Mouse (Mus musculus) thymus, postnatal 10 days (tissue): ENCODE data around the gene Celf2.

Experiments used
- DNase-seq, 2 experiments: peaks; one replicate each; pipeline ENCODE4 v3.0.0; 2021; ENCODE audit warnings: low spot score in 2 of 2

The Celf2 gene

GRCm38 (mm10) chr2:6689689-6690088 lies 819.7 kb downstream of the Celf2 start:
- DNase-seq: no peak

DNA sequence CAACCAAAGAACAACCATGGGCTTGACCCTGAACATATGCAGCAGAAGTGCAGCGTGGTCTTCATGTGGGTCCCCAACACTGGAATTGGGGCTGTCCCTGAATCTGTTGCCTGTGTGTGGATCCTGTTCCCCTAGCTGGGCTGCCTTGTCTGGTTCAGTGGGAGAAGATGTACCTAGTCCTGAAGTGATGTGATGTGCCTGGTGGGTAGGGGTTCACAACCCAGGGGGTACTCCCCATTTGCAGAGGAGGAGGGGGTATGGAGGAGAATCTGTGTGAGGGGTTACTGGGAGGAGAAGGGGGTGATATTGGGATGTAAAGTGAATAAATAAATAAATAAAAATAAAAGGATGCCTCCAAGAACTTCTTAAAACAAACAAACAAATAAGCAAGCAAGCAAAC lies 831.1 kb downstream of the Celf2 start:
- no peak for DNase-seq

- DNase-seq: no peak
Measured at GRCm38 (mm10) chr2:6677457-6677856, 831.9 kb downstream of the Celf2 start.

GRCm38 (mm10) chr2:6674401-6674800 lies 835.0 kb downstream of the Celf2 start:
- no peak for DNase-seq

GRCm38 (mm10) chr2:6673418-6673817 lies 835.9 kb downstream of the Celf2 start:
- no peak for DNase-seq

DNA sequence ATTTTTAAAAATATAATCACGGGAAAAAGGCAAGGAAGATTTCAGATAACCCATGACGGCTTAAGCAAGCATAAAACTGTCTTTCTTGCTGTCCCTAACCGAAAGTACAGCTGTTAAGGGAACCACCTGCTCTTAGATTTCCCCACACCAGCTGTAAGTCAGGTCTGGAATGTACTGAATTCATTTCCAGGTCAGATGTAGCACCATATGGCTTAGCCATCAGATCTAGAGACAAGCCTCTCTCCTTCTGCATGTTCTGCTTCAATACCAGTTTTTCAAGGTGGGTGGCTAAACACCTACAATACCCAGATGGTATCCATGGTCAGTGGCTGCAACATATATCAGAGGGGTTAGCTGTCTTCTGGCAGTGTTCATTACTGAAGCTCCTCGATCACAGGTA lies 841.8 kb downstream of the Celf2 start:
- no peak for DNase-seq

DNA sequence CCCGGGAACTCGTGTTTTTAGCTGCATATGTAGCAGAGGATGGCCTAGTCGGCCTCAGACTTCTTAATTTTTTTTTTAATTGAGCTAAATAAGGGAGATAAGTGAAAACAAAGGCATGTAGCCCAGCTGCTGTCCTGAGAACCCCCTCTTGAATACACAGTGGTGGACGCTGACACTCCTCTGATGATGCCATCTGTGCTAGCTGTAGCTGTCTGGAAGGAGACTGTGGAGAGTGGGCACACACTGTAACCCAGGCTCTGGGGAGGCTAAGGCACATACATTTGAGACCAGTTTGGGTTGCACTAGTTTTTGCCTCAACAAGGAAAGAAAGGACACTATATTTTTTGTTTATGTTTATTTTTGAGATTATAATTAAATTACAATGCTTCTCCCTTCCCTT lies 849.5 kb downstream of the Celf2 start:
- no peak for DNase-seq

DNA sequence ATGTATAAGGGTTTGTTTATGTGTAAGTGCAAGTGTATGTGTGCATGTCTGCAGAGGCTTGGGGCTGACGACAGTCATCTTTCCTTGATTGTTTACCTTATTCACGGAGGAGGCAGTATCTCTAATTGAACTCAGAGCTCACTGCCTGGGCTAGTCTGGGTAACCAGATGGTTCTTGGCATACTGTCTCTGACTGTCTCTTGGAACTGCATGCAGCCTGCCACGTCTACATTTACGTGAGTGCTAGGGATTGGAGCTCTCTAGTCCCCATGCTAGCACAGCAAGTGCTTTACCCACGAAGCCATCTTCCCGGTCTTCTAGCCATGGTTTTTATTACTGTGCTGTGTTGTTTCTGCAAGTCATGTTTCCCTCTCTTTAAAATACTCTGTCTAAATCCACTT lies 855.6 kb downstream of the Celf2 start:
- no peak for DNase-seq

GRCm38 (mm10) chr2:6651697-6652096 lies 857.7 kb downstream of the Celf2 start:
- DNase-seq: no peak

- DNase-seq: no peak
Measured at GRCm38 (mm10) chr2:6648877-6649276, 860.5 kb downstream of the Celf2 start.

GRCm38 (mm10) chr2:6647028-6647427 lies 862.3 kb downstream of the Celf2 start:
- DNase-seq: no peak

DNA sequence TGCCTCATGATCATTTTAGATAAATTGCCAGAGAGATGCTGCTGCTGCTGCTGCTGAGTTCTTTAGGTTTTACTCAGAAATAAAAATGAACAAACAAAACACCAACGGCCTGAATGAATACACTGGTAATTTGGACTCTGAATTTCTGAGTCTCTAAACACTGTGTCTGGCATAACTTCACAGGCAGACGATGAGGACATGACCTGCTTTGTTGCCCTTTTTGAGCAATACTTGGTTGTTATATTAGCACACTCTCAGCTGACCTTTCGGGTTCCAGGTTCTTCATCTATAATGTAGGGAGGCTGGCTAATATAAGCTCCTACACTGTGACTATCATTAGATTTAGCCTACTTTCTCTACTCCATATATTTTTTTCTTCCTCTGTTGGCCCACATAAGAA lies 863.0 kb downstream of the Celf2 start:
- DNase-seq: no peak

- no peak for DNase-seq
Measured at GRCm38 (mm10) chr2:6642222-6642850, 867.0 kb downstream of the Celf2 start.

GRCm38 (mm10) chr2:6639370-6639769 lies 870.0 kb downstream of the Celf2 start:
- DNase-seq: no peak

DNA sequence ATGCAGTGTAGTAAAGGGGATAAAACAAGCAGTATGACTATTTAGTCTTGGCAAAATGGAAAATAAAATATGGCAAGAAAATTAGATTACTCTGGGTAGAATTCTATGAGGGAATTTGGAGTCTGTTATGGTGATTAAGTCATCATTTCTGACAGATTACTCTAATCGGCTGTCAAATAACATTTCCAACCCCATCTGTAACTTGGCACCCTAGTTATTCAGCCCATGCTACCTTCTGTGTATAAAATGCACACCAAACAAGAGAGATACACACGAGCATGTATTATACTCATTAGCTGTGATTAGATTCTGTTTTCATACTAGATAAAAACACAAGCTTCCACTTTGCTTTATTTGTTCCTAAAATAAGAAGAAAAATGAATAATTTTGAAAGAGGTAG lies 872.2 kb downstream of the Celf2 start:
- DNase-seq: no peak

DNA sequence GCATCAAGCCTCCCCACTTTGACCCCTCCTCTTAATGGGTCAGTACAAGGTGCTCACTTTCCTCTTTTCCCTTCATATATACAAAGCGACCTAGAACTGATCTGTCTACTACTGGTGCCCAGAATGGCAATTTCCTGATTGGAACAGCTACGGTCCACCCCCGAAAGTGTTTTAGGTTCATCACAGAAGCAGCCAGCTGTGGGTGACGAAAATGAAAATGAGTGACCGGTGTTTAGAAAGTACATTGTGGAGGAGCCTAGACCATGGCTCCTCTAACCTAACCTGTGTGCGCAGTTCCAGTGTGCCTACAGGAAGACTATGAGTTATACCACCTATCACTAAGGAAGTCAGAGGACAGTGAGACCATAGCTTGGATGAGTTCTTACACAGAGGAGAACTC lies 874.5 kb downstream of the Celf2 start:
- DNase-seq: no peak

- DNase-seq: no peak
Measured at GRCm38 (mm10) chr2:6633115-6633514, 876.2 kb downstream of the Celf2 start.

DNA sequence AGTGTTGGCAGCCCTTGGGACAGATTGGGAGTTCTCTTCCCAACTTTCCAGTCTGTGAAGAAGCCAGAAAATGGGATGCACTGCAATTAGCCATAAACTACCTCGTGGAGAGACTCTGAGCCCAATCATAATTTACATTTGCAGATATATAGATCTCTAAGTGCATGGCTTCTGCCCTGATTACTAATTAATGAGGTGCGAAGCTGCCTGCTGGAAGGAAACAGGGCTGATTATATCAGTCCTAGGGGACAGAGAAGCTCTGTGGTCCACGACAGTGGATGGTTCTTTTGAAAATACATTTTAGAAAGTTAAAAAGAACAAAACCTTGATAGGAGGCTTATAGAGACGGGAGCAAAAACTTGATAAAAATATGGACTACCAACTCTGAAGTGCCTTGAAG lies 885.6 kb downstream of the Celf2 start:
- DNase-seq: no peak

- no peak for DNase-seq
Measured at GRCm38 (mm10) chr2:6622082-6622481, 887.3 kb downstream of the Celf2 start.

DNA sequence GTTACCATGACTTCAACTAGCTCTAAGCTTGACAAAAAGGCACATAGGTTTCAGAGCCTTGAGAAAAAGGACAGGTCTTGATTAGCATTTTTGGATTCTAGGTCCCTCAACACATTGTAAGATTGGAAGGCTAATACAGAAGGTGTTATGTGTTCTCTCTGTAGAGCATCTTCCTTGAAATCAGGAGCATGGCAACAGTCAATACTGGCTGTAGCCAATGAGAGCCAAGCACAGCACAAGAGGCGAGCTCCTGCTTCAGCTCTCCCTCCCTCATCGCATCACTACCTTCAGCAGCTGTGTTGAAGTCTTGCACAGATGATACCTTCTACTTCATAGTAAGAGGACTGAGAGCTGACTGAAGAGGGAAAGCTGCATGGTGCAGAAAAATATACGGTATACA lies 890.5 kb downstream of the Celf2 start:
- DNase-seq: no peak

DNA sequence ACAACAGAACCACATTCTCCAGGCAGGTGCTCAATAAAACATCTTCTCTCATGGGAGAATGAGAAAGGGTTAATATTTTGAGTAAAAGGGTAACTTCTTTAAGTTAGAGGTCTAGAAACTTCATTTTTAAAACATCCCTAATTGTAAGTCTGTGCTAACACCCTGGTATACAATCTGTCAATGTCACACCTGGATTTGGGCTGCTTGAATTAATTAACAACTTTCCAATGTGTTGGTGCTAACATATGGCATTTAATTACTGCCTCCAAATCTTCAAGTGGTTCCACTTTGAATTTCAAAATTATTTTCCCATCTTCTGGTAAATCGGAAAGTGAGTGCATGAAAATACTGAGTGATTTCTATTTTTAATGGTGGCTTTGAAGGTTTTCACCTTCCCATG lies 890.9 kb downstream of the Celf2 start:
- DNase-seq: no peak

DNA sequence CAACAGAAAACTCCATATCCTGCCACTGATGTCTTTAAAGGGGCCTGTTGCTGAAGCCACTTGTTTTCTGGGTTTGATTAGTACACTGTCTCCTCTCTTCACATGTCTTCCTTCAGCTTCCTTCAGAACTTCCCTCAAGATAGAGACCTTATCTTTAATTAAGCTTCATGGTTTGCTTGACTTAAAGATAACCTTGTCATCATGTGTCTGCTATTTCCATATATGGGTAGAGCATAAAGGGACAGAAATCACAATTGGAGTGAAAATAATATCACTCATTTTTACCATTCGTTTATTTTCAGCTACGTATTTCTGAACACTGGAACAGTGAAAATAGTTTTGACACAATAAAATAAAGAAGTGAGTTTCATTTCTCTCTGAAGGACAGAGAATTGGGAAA lies 905.0 kb downstream of the Celf2 start:
- DNase-seq: no peak

DNA sequence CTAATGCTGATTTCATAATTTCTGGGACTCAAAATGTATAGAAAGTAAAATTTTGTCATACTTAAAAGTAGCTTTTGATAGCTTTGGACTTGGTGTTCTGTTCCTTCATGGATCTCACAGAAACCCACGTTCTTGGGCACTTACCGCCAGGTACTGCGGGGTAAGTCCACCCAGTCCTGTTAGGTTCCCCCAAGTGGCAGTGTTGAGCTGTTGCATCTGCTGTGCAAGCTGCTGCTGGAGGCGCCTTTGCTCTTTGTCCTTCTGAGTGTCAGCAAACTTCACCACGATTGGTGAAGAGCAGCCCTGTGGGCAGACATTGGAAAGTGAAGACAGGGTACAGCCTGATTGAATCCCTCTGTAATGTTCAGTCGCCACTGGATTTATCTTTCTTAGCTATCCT lies 905.5 kb downstream of the Celf2 start:
- DNase-seq: no peak

DNA sequence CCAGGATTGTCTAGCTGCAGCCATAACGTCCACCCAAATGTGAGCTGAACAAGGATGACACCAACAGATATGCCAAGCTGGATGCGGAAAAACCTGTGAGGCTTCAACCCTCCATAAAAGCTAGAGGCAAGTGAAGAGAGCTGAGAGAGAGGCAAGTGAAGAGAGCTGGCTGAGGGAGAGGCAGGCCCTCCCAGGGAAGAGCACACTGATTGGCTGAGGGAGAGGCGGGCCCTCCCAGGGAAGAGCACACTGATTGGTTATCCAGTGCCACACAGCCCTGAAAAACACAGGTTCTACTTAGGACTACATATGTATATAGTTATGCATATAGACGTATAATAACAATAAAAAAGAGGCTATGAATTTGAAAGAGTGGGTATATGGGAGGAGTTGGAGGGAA lies 907.2 kb downstream of the Celf2 start:
- no peak for DNase-seq

- DNase-seq: no peak
Measured at GRCm38 (mm10) chr2:6598879-6599167, 910.5 kb downstream of the Celf2 start.
